Mouse (Mus musculus): ENCODE results near the gene Gnmt.

Gnmt gene

DNA sequence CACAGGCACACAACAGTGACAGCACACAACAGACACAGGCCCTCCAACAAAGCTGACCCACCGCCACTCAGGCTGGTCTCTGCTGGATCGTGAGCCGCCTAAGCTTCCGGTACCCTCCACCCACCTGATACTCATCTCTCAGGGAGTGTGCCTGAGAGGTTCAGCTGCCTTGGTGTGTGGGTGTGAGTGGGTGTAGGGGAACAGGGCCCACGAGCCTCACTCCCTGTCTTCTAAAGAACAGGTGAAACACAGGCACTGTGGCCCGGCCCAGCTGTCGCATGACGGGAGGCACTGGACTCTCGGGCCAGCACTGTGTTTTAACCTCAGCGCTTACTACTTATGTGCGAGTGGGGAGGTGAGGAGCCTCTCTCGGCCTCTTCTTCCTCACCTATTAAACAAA, 26.9 kb downstream of the Gnmt start:
- DNase-seq = no peak

DNA sequence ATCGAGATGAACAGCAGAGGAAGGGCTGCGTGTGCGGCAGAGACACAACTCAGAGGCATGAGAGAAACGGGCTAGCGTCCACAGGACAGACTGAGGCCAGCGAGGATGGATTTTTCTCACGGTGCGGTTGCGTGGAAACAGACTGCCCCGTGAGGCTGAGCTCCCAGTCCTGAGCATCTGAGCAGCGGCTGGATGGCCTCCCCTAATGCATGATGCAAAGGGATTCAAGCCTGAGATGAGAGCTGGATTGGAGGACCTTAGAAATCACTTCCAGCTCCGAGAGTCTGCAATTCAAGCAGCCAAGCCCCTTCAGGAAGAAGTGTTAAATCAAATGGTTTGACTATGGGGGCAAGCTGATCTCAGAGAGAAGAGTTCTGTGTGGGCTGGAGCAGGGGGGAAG, 27.5 kb downstream of the Gnmt start:
- no peak for DNase-seq

DNA sequence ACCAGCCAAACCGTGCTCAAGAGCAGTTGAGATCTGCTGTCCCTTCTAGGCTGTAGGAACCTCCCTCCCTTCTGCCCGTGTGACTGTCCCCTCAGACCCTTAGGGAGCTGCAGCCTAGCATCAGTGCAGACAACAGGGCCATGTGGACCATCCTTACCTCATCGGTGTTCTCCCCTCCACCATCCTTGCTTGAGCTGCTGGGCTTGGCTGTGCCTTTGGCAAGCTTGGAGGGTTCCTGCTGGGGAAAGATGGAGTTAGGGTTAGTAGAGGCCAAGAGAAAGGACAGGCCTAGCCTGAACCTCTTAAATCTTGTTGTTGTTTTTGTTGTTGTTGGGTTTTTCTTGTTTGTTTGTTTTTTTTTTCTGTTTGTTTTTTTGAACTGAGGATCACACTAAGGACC, 29.1 kb downstream of the Gnmt start:
- no peak for DNase-seq

DNA sequence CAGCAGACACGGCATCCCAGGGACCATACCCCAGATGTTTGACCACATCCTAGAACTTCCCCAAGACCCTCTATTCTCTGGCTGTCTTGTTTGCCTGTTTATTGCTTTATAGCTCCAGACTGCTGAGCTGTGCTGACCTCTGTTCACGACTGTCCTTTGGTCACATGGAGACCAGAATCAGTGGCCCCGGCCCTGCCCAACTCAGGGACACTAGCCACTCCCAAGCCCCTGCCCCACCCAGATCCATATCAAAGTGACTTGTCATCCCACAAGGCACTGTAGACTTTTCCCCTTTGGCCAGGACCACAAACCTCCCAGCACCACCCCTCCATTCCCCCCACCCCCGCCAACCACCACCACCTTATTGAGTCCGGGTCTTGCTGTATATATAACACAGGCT, 29.7 kb downstream of the Gnmt start:
- no peak for DNase-seq

DNA sequence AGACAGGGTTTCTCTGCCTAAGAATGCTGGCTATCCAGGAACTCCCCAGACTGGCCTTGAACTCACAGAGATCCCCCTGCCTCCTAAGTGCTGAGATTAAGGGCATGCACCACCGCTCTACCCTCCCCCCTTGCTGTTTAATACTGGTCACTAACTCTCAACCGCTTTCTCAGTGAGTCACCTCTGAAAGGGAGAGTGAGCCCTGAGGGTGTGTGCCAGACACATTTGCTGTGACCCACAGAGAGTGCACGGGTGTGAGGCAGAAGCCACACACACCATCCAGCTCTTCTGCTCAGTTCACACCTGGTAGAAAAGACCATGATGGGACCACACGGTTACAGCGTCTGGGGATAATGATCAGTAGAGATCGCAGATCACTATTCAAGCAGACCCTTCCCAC, 30.5 kb downstream of the Gnmt start:
- no peak for DNase-seq

DNA sequence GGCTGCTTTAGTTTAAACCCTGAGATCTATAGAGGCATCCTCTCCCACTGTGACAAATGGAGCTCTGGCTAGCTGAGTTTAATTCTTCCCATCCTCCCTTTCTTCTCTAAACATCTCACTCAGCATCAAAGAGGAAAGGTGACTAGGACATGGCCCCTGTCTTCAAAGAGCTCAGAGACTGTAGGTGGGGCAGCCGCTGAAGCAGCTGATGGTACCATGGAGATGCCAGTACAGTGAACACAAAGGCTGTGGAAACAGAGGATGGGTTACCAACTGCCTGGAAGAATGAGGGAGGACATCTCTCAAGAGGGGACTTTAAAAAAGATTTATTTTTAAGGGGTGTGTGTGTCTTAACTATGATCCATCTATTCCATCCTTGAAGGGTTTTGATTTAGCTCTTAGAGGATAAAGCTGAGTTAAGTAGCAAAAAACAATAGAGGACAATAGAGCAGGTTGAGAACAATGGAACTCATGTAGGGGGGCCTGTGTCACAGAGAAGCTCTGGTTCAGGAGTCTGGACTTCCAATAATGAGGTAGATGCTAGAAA, 34.4 kb downstream of the Gnmt start:
- no peak for DNase-seq

DNA sequence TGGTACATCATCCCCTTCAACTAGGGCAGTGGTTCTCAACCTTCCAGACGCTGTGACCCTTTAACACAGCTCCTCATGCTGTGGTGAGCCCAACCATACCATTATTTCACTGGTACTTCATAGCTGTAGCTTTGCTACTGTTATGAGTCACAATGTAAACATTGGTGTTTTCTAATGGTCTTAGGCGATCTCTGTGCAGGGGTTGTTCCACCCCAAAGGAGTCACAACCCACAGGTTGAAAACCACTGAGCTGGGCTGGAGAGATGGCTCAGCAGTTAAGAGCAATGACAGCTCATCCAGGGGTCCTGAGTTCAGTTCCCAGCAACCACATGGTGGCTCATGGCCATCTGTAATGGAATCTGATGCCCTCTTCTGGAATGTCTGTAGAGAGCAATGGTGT, 37.6 kb downstream of the Gnmt start:
- DNase-seq = no peak

DNA sequence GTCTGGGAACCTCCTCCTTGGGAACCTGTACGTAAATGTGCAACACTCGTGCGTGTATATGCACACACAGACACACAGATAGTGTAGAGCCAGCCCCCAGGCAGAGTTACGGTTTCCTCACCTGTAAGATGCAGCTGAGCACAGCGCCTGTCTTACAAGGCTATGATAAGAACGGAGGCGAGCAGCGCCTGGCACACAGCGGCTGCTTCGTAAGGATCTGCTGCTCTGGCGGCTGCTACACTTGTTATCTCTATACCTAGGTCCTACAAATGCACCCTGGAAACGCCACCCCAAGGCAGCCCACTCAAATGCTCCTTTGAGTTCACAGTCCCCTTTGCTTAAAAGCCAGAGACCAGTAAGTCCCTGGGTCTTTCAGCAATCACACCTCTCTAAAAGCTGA, 38.3 kb downstream of the Gnmt start:
- DNase-seq = no peak

DNA sequence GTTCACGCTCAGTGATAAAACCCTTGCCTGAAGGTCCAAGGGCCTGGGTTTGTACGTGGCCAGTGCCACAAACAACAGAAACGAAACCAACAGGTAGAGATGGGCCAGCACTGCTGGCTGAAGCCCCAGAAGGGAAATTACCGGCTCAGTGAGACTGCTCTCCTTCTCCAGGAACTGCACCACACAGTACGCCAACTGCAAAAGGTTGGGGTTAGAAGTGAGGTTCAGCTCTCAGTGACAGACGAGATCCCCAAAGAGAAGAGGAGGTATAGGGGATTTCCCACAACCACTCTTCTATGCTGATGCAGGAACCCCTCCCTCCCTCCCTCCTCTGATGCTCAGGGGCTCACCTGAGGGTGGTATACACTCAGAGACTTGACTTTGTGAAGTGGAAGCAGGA, 43.1 kb downstream of the Gnmt start:
- no peak for DNase-seq

DNA sequence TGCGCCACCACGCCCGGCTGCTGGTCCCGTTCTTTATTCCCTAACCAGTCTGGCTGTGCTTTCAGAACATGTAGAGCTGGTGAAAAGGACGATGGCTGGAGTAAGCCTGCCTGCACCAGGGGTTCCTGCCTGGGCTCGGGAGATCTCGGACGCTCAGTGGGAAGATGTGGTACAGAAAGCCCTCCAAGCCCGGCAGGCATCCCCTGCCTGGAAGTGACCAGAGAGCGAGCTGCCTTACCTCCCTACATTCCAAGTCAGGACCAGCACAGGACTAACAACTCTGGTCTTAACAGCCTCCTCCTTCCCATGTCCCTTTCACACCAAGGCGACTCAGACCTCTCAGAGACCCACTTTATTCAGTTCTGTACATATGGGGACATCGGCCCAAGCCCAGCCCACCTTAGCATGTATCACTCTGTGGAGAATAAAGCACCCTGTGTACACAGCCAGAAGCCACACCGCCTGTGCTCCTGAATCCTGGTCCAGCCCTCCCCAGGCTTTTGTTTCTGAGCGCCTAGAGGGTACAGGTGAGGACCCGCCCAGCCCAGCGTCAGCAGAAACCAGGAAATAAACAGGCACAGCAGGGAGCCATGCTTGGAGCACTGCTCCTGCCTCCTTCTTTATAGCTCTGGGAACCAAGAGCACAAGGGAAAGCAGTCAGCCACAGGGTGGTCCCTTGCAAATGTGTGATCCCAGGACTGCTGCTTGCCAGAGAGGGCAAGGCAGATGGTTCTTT, 46.1 kb downstream of the Gnmt start:
- no peak for DNase-seq

DNA sequence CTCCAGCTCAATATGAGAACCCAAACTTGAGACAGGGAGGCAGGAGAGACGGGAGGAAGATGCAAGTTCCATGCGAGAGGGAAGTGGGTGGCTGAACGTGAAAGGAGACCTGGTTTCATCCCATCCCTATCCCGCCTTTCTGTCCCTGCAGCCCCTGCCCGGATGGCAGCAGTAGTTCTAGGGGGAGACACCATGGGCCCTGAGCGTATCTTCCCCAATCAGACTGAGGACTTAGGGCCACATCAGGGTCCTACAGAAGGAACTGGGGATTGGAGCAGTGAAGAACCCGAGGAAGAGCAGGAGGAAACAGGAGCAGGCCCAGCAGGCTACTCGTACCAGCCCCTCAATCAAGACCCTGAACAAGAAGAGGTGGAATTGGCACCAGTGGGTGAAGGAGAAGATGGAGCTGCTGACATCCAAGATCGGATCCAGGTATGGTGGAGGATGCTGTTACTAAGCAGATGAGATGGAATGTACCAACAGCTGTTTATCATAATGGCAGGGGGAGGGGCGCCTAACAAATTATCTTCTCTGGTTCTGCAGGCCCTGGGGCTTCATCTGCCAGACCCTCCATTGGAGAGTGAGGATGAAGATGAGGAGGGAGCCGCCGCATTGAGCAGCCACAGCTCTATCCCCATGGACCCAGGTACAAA, 47.4 kb downstream of the Gnmt start:
- DNase-seq = no peak

DNA sequence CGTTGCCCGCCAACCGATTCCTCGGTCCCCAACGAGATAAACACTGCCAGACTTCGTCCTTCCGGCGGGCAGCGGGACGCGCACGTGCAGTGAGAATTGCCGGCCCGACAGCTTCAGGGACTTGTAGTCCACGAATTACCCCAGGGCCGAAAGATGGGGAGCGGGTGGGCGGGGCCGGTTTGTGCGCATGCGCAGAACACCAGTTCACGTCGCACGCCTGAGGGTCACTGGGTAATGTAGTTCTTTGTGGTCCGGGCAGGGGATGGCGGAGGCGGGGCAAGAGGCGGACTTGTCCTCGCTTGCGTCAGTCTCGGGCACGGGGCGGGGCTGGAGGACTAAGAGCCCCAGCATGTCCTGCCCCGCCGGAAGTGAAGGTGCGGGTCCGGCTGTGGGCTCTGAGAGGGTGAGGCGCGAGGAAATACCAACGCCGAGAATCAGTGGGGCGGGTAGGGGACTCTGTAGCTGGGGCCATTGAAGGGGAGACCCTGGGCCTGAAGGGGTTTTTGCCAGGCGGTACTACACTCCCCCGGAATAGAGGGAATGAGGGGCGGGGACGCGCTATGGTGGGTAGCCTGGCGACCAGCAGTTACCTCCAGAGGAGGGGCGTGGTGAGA, 48.1 kb downstream of the Gnmt start, which contains the start of gene Klhdc3:
Klhdc3 (minus strand) TSS at position 155 of the 614 bp plus-strand sequence.
- DNase-seq = peak; percentile 96

DNA sequence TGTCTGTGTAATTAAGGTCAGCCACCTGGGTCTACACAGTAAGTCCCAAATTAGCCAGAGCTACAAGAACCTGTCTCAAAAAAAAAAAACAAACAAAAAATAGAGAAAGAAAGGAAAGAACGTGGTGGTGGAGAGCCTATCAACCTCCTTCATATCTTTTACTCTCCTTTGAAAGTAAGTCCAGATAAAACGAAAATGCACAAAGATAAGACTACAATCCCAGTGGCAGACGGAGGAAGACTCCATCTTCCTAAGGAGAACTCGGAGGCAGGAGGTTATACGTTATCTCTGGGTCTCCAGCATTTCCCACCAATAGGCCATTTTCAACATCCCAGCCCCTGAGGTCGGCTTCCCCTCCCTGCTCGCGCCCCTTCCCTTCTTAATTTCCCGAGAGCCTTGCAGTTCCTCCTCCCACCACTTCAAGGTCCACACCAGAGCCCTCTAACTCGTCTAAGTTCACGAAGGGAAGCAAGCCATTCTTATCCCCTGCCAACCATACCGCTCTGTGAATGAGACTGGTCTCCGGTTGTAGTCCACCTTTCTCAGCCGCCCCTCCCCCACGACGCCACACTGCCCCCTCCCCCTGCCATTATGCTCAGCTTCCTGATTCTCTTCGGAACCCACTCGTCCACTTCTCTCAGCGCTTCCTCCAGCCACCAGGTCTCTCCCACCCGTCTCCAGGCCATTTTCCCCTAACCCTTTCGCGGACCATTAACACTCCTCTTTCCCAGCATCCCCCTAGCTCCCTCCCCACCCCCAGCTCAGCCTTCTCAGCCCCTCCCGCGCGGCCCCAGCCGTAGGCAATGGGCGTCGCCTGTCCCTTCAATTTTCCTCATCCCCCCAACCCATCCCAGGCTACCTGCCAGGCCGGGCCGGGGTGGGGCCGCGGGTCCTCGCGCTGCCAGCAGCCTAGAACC, 48.9 kb downstream of the Gnmt start:
- peak; percentile 40 for DNase-seq

DNA sequence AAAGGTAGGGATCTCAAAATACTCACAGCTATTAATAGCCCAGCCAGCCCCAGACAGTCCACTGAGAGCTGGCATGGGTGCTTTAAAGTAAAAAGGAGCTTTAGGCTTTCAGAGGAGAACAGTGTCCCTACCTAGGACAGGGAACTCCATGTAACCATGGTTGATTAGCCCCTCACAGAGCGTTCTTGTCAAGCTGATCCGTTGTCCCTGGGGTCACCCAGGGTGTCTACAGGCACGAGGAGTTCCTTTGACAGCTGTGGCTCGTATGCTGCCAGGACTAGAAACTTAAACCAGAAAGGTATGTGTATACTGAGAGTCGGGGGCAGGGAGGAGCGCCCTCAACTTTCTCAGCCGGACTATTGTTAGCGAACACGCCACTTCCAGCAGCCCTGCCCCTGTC, 50.1 kb downstream of the Gnmt start:
- no peak for DNase-seq

DNA sequence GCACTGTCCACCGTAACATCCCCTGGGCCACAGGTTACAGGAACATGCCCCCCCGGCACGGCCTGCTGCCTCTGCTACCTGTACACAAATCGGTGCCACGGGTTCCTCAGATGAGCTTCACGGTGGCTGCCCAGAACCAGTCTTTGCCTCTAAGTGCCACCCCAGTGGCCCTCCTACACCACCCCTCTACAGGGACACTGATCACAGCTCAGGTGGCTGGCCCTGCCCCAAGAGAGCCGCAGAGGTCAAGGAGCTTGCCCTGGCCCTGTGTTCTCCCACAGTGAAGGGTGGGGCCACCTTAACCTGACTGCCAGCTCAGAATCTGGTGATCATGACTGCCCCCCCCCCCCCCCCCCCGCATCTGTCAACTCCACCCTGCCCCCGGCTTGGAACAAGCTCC, 50.6 kb downstream of the Gnmt start, which contains the start of gene Mea1:
Mea1 (plus strand) TSS at position 378 of the 400 bp plus-strand sequence.
- peak; percentile 51 for DNase-seq
